Mouse (Mus musculus) mouse embryonic stem cell (cell line): ENCODE data around the gene Bcl7b.

Experiments
- in situ Hi-C, 2 experiments: fragments of 300-500 bp; cut with MboI; formaldehyde crosslinking; loops; 1 replicate in 1 of 2; 3 replicates in 1 of 2; pipeline ENCODE4 v1.14.3; 2019 to 2020; ENCODE audit warnings: low sequenced_read_pairs in 2 of 2, low pct_unique_long_range_greater_than_20kb in 1 of 2, mixed read lengths in 1 of 2; ENCODE audit not compliant: unreplicated experiment in 1 of 2

Bcl7b gene

GRCm38 (mm10) chr5:135168063-135169062, at the start of gene Bcl7b:
Gene Bcl7b (plus strand): TSS chr5:135168283.
- in situ Hi-C loops: no loop called here

- in situ Hi-C loops: loop anchor here (25.0 kb wide), 1 partner anchor 206 kb away; the partner anchor contains the start of genes Cldn13 (in 2 of the 2) and Tmem270 (in 2 of the 2)
Measured at GRCm38 (mm10) chr5:135118589-135119081, 49.4 kb upstream of the Bcl7b start.

GRCm38 (mm10) chr5:135120753-135121152, 47.3 kb upstream of the Bcl7b start:
- in situ Hi-C loops: loop anchor here (25.0 kb wide), 1 partner anchor 208 kb away; the partner anchor contains the start of genes Cldn13 (in 2 of the 2) and Tmem270 (in 2 of the 2)

GRCm38 (mm10) chr5:135126121-135126520, 42.0 kb upstream of the Bcl7b start:
- in situ Hi-C loops: no loop called here

- in situ Hi-C loops: no loop called here
Measured at GRCm38 (mm10) chr5:135127669-135128068, 40.4 kb upstream of the Bcl7b start.

- in situ Hi-C loops: no loop called here
Measured at GRCm38 (mm10) chr5:135129747-135130146, 38.3 kb upstream of the Bcl7b start.

- in situ Hi-C loops: no loop called here
Measured at GRCm38 (mm10) chr5:135133736-135134405, 34.2 kb upstream of the Bcl7b start.

GRCm38 (mm10) chr5:135134534-135134933, 33.5 kb upstream of the Bcl7b start:
- in situ Hi-C loops: no loop called here

GRCm38 (mm10) chr5:135139881-135140280, 28.2 kb upstream of the Bcl7b start:
- in situ Hi-C loops: no loop called here

GRCm38 (mm10) chr5:135144469-135144868, 23.6 kb upstream of the Bcl7b start:
- in situ Hi-C loops: no loop called here

- in situ Hi-C loops: no loop called here
Measured at GRCm38 (mm10) chr5:135145532-135145931, 22.6 kb upstream of the Bcl7b start.

- in situ Hi-C loops: no loop called here
Measured at GRCm38 (mm10) chr5:135145955-135146354, 22.1 kb upstream of the Bcl7b start.

GRCm38 (mm10) chr5:135148715-135149052, 19.4 kb upstream of the Bcl7b start:
- in situ Hi-C loops: no loop called here

GRCm38 (mm10) chr5:135149053-135149819, 18.8 kb upstream of the Bcl7b start, which contains the start of gene Tbl2:
Gene Tbl2 (plus strand): TSS chr5:135149657.
- in situ Hi-C loops: no loop called here

- in situ Hi-C loops: no loop called here
Measured at GRCm38 (mm10) chr5:135149820-135150178, 18.3 kb upstream of the Bcl7b start.

GRCm38 (mm10) chr5:135156496-135156895, 11.6 kb upstream of the Bcl7b start:
- in situ Hi-C loops: no loop called here

GRCm38 (mm10) chr5:135161221-135161620, 6.9 kb upstream of the Bcl7b start:
- in situ Hi-C loops: no loop called here

- in situ Hi-C loops: no loop called here
Measured at GRCm38 (mm10) chr5:135161650-135162049, 6.4 kb upstream of the Bcl7b start.
